Mouse (Mus musculus): Measurements from ENCODE around the gene Prkaa2. TPM values are rescaled to one million over a fixed set of nuclear protein-coding genes. Genes with fewer than 3 reads are reported as not detected.

The Prkaa2 gene
- total RNA-seq (2021), result 10 to 100 TPM; 31.0 to 35.7 TPM
- long read RNA-seq, experiment 1, full-length matches to known transcripts, result 14 of 23 reads
- long read RNA-seq, experiment 1, partial matches to known transcripts, result 0 of 23 reads
- long read RNA-seq, experiment 1, other reads (novel, unspliced or antisense), result 9 of 23 reads
- long read RNA-seq, experiment 2, full-length matches to known transcripts, result 12 of 19 reads
- long read RNA-seq, experiment 2, partial matches to known transcripts, result 3 of 19 reads
- long read RNA-seq, experiment 2, other reads (novel, unspliced or antisense), result 4 of 19 reads

DNA sequence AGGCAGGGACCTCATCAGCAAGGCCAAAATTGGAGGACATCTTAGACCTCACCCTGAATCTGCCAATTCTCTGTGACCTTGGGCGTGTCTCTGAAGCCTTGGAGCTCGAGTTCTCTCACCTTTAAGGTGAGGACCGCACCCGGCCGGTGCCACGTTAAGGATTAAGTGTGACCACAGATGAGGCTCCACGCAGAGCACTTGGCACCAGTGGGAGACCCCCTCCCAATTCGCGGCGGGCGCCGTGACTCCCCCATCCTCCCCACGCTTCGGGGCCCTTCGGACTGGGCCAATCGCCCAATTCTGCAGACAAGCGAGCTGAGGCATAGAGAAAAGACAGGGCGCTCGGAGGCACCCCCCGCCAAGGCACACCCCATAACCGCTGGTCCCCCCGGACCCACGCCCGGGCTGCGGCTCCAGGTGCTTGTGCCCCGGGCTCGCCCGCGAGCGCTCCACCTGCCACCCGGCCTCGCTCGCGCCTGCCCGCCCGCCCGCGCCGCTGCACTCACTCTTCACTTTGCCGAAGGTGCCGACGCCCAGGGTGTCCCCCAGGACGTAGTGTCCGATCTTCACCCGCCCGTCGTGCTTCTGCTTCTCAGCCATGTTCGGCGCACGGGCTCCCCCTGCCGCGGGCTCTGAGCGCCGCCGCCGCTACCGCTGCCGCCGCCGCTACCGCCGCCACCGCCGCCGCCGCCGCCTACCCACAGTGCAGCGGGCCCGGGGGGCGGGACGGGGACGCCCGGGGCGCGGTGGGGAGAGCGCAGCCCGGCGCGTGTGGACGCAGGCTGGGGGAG is at the start of gene Prkaa2:
Gene Prkaa2 (minus strand): TSS at position 692 of the 791 bp plus-strand sequence.
- DNase-seq (ENCODE audit: extremely low spot score in 1 of 2, low spot score in 2 of 2), result peak; percentile 80 to 87
- intact Hi-C loops (cut with DNase I), result loop anchor here (5.0 kb wide), 1 partner anchor 72 kb away; no protein-coding TSS in a partner anchor
- peak within 1 kb of the TSS; percentile 99 for H3K27ac ChIP-seq

DNA sequence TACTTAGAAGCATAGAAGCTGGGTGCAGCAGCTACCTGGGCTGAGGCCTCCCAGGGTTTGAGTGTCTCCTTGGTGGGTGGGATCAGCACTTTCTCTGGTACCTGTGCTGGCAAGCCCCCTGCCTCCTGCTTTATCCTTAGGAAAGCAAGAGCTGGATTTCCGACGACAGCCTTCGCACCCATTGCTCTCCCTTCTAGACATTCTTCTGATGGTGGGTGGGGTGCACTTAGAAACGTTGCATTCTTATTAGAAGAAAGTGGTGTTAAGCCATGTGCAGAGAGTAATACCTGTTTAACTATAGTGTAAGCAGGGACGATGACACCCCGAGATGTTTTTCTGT is 49.8 kb upstream of the Prkaa2 start:
- no peak for TF ChIP-seq CTCF (IDR thresholded peaks at IDR 0.05)
- H3K4me3 ChIP-seq, result peak overlapping the region; percentile 81
- H3K27ac ChIP-seq, result peak overlapping the region; percentile 55; the same call in 1 of the 2 replicates
- no peak for DNase-seq (ENCODE audit: extremely low spot score in 1 of 2, low spot score in 2 of 2)
- intact Hi-C loops (cut with DNase I), result no loop called here

More for the DNA sequence above, at the start of gene Prkaa2:
- peak within 1 kb of the TSS; percentile 95 for H3K4me3 ChIP-seq
- peak; percentile 23 for TF ChIP-seq CTCF (IDR thresholded peaks at IDR 0.05)

DNA sequence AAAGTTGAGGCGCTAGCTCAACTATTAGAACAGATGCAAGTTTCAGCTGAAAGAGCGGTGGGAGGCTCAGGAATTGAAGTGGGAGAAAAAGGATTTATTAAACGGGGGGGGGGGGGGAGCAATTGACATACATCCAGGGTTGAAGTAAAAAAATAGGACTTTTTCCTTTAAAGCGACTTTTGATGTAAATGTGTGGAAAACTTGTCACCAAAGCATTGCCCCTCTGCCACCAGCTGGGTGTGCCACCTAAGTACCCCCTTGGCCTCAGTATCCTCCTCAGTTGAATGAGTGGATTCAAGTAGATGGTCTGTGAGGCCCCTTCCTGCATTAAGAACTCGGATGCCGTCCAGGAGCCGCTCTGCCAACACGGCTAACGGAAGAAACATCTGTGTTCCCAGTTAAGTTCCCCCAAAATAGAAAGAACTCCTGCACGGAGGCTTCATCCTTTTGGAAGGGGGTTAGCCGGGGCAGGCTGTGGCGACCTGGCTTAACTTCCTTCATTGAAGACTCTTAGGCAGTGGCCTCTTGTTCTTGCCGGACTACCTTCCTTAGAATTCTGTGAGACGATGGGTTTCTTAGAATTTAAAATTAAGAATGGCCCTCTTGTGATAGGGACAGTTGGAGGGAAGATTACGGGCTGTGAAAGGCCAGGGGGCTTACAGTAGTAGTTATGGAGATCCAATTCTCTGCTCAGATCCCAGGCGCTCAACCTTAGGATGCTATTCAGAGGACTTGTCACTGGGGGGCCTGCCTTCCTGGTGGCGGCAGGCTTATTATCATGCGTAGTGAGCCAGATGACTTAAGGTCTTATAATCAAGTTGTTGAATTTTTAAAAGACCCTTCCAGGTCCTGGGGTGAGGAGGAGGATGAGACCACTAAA is 49.2 kb upstream of the Prkaa2 start:
- H3K27ac ChIP-seq, result peak overlapping the region; percentile 88
- TF ChIP-seq CTCF (IDR thresholded peaks at IDR 0.05), result peak; percentile 25

GRCm38 (mm10) chr4:105158169-105158555 is 48.5 kb upstream of the Prkaa2 start:
- H3K4me3 ChIP-seq, result peak overlapping the region; percentile 81
- peak overlapping the region; percentile 88 for H3K27ac ChIP-seq
- TF ChIP-seq CTCF (IDR thresholded peaks at IDR 0.05), result peak; percentile 14
- intact Hi-C loops (cut with DNase I), result no loop called here
- DNase-seq (ENCODE audit: extremely low spot score in 1 of 2, low spot score in 2 of 2), result peak; percentile 67 to 69

More for the DNA sequence above, 49.2 kb upstream of the Prkaa2 start:
- intact Hi-C loops (cut with DNase I), result no loop called here
- H3K4me3 ChIP-seq, result peak overlapping the region; percentile 81
- DNase-seq (ENCODE audit: extremely low spot score in 1 of 2, low spot score in 2 of 2), result no peak

- H3K27ac ChIP-seq, result peak within 1 kb of the TSS; percentile 88
- intact Hi-C loops (cut with DNase I), result no loop called here
- TF ChIP-seq CTCF (IDR thresholded peaks at IDR 0.05), result no peak
- peak; percentile 72 to 77 for DNase-seq (ENCODE audit: extremely low spot score in 1 of 2, low spot score in 2 of 2)
- H3K4me3 ChIP-seq, result peak within 1 kb of the TSS; percentile 81
Observed at GRCm38 (mm10) chr4:105157276-105158168, 47.8 kb upstream of the Prkaa2 start, which contains the start of gene Plpp3. Plpp3 (plus strand) TSS chr4:105157347.

DNA sequence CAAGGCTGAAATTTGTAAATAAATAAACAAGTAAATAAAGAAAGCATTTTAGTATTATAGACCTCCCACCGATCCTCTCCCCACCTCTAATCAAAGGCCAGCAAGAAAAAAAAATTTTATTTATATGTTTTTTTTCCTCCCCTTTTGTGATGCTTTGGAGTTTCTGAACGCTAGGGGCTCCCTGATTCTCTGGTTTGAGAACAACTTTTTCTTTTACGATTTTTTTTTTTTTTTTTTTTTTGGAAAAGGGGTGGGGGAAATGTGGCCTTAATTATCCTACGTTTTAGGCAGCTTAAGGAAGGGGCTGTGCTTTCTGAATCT is 47.2 kb upstream of the Prkaa2 start:
- intact Hi-C loops (cut with DNase I), result loop anchor here (1.0 kb wide), 1 partner anchor 757 kb away; no protein-coding TSS in a partner anchor
- peak; percentile 67 for TF ChIP-seq CTCF (IDR thresholded peaks at IDR 0.05)
- no peak for DNase-seq (ENCODE audit: extremely low spot score in 1 of 2, low spot score in 2 of 2)
- Histone ChIP-seq H3K4me3 (peak overlapping the region; percentile 81), H3K27ac (peak overlapping the region; percentile 88)

GRCm38 (mm10) chr4:105156281-105156680 is 46.6 kb upstream of the Prkaa2 start:
- DNase-seq (ENCODE audit: extremely low spot score in 1 of 2, low spot score in 2 of 2), result no peak
- Histone ChIP-seq H3K4me3 (no peak overlapping the region), H3K27ac (no peak overlapping the region)
- intact Hi-C loops (cut with DNase I), result loop anchor here (1.0 kb wide), 1 partner anchor 758 kb away; no protein-coding TSS in a partner anchor
- no peak for TF ChIP-seq CTCF (IDR thresholded peaks at IDR 0.05)

DNA sequence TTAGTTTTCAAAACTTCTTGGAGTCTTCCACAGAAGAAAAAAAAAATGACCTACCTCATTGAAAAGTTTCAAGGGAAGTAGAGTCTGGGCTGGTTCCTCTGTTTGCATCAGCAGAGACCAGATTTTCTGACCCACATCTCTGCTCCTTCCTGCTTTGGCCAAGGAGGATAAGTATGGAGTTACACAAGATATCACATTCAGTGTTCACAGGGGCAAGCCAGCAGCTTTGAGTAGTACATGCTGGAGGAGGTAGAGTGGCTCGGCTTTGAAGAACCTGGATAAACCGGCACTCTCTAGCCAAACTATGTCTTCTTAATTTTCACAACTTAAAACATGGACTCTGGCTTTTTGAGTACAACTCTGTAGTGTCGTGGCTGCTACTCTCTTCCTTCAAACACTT is 43.5 kb upstream of the Prkaa2 start:
- no peak for DNase-seq (ENCODE audit: extremely low spot score in 1 of 2, low spot score in 2 of 2)
- H3K4me3 ChIP-seq, result no peak overlapping the region
- TF ChIP-seq CTCF (IDR thresholded peaks at IDR 0.05), result no peak
- no peak overlapping the region for H3K27ac ChIP-seq
- intact Hi-C loops (cut with DNase I), result loop anchor here (2.0 to 5.0 kb wide), 3 partner anchors 164 to 1224 kb away; no protein-coding TSS in a partner anchor

- TF ChIP-seq CTCF (IDR thresholded peaks at IDR 0.05), result peak; percentile 84
- H3K4me3 ChIP-seq, result no peak overlapping the region
- DNase-seq (ENCODE audit: extremely low spot score in 1 of 2, low spot score in 2 of 2), result peak; percentile 76 to 81
- intact Hi-C loops (cut with DNase I), result loop anchor here (1.0 to 5.0 kb wide), 4 partner anchors 165 to 1225 kb away; no protein-coding TSS in a partner anchor
- no peak overlapping the region for H3K27ac ChIP-seq
Observed at GRCm38 (mm10) chr4:105151911-105152690, 42.4 kb upstream of the Prkaa2 start.

- intact Hi-C loops (cut with DNase I), result no loop called here
- no peak for TF ChIP-seq CTCF (IDR thresholded peaks at IDR 0.05)
- no peak for DNase-seq (ENCODE audit: extremely low spot score in 1 of 2, low spot score in 2 of 2)
- Histone ChIP-seq H3K27ac (no peak overlapping the region), H3K4me3 (no peak overlapping the region)
Observed at GRCm38 (mm10) chr4:105149492-105149891, 39.8 kb upstream of the Prkaa2 start.
